Comparison of ENCODE assay signal across 11 mouse cellular contexts in the genomic region with DNA sequence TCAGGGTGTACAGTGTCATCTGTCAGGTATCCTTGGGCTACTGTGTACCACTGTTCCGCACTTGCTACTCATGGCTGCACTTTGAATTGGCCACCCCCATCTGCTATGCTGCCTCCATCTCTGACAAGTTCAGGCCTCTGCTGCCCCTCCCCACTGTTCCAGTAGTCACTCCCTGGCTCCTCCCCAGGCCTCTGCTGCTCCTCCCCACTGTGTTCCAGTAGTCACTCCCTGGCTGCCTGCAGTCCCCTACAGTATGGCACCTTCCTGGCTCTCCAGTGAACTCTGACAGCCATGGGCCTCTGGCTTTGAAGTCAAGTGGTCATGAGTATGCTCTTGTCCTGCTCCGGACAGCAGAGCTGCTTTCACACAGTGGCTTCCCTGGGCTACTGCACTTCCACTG. TPM values are rescaled to one million over a fixed set of nuclear protein-coding genes. Genes with fewer than 3 reads are reported as not detected.
A peak's percentile ranks its signal among the peaks of the same experiment; 100 is the strongest.
DNase-seq lines count a peak whose midpoint lies in the region; TF ChIP-seq lines count a peak whose summit lies in the region.
"Had no signal": no experiment of that assay in that cellular context is flagged by ENCODE, and none has a peak within 500 bp of the region (broad histone marks: within the 10 kb centered on the region; RNA-seq: fewer than 3 reads in every experiment).

No protein-coding gene starts in this region.

- intact Hi-C loops in left cerebral cortex, adult 2 months (cut with DNase I) = no loop called here
- intact Hi-C loops in left cerebral cortex, postnatal 14 days (cut with DNase I) = no loop called here
- intact Hi-C loops in heart, postnatal 36 days (cut with DNase I) = loop anchor here (10.0 kb wide), 1 partner anchor 281 kb away; no protein-coding TSS in a partner anchor

- TF ChIP-seq CTCF in left cerebral cortex, adult 2 months (IDR thresholded peaks at IDR 0.05) = no peak

- peak overlapping the region; percentile 38 for H3K27ac ChIP-seq in left cerebral cortex, adult 2 months
- H3K27ac ChIP-seq: embryonic facial prominence, embryonic 12.5 days; macrophage had no signal

- H3K4me3 ChIP-seq in left cerebral cortex, adult 2 months = no peak overlapping the region
- H3K4me3 ChIP-seq: embryonic facial prominence, embryonic 12.5 days had no signal

- peak; percentile 19 to 28 for DNase-seq in cerebellum, adult 18-20 months
- no peak for DNase-seq in cerebellum, adult 11 months
- DNase-seq in left cerebral cortex, adult 2 months (ENCODE audit: extremely low spot score in 1 of 2, low spot score in 2 of 2) = no peak
- no peak for DNase-seq in left cerebral cortex, postnatal 14 days (ENCODE audit: low spot score in 2 of 2)
- DNase-seq in R1 (ENCODE audit: low read depth, low spot score) = peak; percentile 95
- DNase-seq in lung, postnatal 25 days (ENCODE audit: low spot score) = peak; percentile 8
- no peak for DNase-seq in right cerebral cortex, adult 18-20 months
- no peak for DNase-seq in heart, postnatal 36 days
- DNase-seq: heart, postnatal 4 days had no signal

RNA-seq across cellular contexts. Expression of a gene that starts 19.2 kb away (rescaled TPM):
- 10 to 100 TPM; 32.2 to 33.0 TPM for total RNA-seq in left cerebral cortex, adult 2 months (2021)
- 10 to 100 TPM; 16.9 to 19.8 TPM for total RNA-seq in left cerebral cortex, postnatal 14 days (2021)
- 10 to 100 TPM; 47.3 to 51.7 TPM for total RNA-seq in heart, postnatal 36 days (2021)

RNA-seq across cellular contexts. Expression of a gene that starts 44.8 kb away (rescaled TPM):
- 10 to 100 TPM; 13.4 to 13.6 TPM for total RNA-seq in left cerebral cortex, adult 2 months (2021)
- total RNA-seq in left cerebral cortex, postnatal 14 days (2021) = 10 to 100 TPM; 10.7 to 10.8 TPM
- 1 to 10 TPM; 6.3 to 6.9 TPM for total RNA-seq in heart, postnatal 36 days (2021)

RNA-seq across cellular contexts. Expression of a gene that starts 56.0 kb away (rescaled TPM):
- 10 to 100 TPM; 61.4 to 63.0 TPM for total RNA-seq in left cerebral cortex, adult 2 months (2021)
- total RNA-seq in left cerebral cortex, postnatal 14 days (2021) = 10 to 100 TPM; 53.6 to 57.0 TPM
- 10 to 100 TPM; 21.4 to 22.6 TPM for total RNA-seq in heart, postnatal 36 days (2021)

RNA-seq across cellular contexts. Expression of a gene that starts 57.4 kb away (rescaled TPM):
- total RNA-seq in left cerebral cortex, adult 2 months (2021) = 10 to 100 TPM; 64.0 to 65.1 TPM
- total RNA-seq in left cerebral cortex, postnatal 14 days (2021) = 10 to 100 TPM; 59.7 to 60.1 TPM
- total RNA-seq in heart, postnatal 36 days (2021) = 1 to 10 TPM; 8.9 to 9.4 TPM

RNA-seq across cellular contexts. Expression of a gene that starts 58.5 kb away (rescaled TPM):
- total RNA-seq in left cerebral cortex, adult 2 months (2021) = 100 to 1,000 TPM; 246 to 270 TPM
- 100 to 1,000 TPM; 244 to 277 TPM for total RNA-seq in left cerebral cortex, postnatal 14 days (2021)
- 100 to 1,000 TPM; 264 to 294 TPM for total RNA-seq in heart, postnatal 36 days (2021)

Comparison
In these comparisons a context has a peak if more than half of its experiments do, and no peak if none do; other contexts are left out.
1. DNase-seq: peak in cerebellum, adult 18-20 months (2 of 2), R1 (single experiment) and lung, postnatal 25 days (single experiment); none in cerebellum, adult 11 months (single experiment), left cerebral cortex, adult 2 months (0 of 2), left cerebral cortex, postnatal 14 days (0 of 2), right cerebral cortex, adult 18-20 months (single experiment) and heart, postnatal 36 days (0 of 2).